Mouse (Mus musculus) neutrophil, adult 83 days (primary cell): ENCODE data around the gene Kcng3. TPM values are rescaled to one million over a fixed set of nuclear protein-coding genes. Genes with fewer than 3 reads are reported as not detected.

Experiments used
- total RNA-seq, 2 experiments: library from RNA; stranded (reverse); gene quantifications; one replicate each; pipeline ENCODE4 v1.2.4; 2023

Kcng3 gene
- total RNA-seq, result not detected

GRCm38 (mm10) chr17:83631783-83632652, at the start of gene Kcng3:
TSS of gene Kcng3 (minus strand) at chr17:83631895.

Other genes with a start within 250 kb of the Kcng3 start
- gene Cox7a2l, start 114.6 kb downstream of the Kcng3 start, total RNA-seq, result 100 to 1,000 TPM; 101 to 109 TPM
- gene Mta3, start 74.3 kb upstream of the Kcng3 start, total RNA-seq, result 10 to 100 TPM; 30.4 to 38.6 TPM
- 10 to 100 TPM; 34.6 to 38.4 TPM for gene Haao, start 216.1 kb upstream of the Kcng3 start, total RNA-seq